Mouse (Mus musculus) midbrain, embryonic 10.5 days (tissue): ENCODE data around the gene Tac2. TPM values are rescaled to one million over a fixed set of nuclear protein-coding genes. Genes with fewer than 3 reads are reported as not detected.

Experiments
- DNase-seq: peaks from one replicate; pipeline ENCODE4 v3.0.0-alpha.2; 2017; ENCODE audit warnings: low spot score
- H3K27ac ChIP-seq: fragments of 300-500 bp; sonication (generic); replicated peaks from 2 replicates; pipeline ENCODE4 v1.5.1; 2016; ENCODE audit warnings: mild to moderate bottlenecking
- H3K27me3 ChIP-seq: fragments of 300-500 bp; sonication (generic); 2 replicates; pipeline ENCODE4 v1.6.1; 2016; ENCODE audit warnings: low read depth, mild to moderate bottlenecking; ENCODE audit not compliant: poor library complexity, severe bottlenecking
- H3K36me3 ChIP-seq: fragments of 300-500 bp; sonication (generic); 2 replicates; pipeline ENCODE4 v1.6.1; 2016; ENCODE audit warnings: mild to moderate bottlenecking, moderate library complexity
- H3K4me1 ChIP-seq: fragments of 300-500 bp; sonication (generic); 2 replicates; pipeline ENCODE4 v1.6.1; 2016
- H3K4me3 ChIP-seq: fragments of 300-500 bp; sonication (generic); 2 replicates; pipeline ENCODE4 v1.5.1; 2016; ENCODE audit warnings: mild to moderate bottlenecking, moderate library complexity
- H3K9me3 ChIP-seq: fragments of 300-500 bp; sonication (generic); replicated peaks from 2 replicates; pipeline ENCODE4 v1.6.1; 2016; ENCODE audit warnings: mild to moderate bottlenecking
- WGBS: fragments of 180-500 bp; shearing (Covaris S2); methylation state at CpG from one replicate; pipeline ENCODE4 v1.1.7; 2016; 5-methylcytosine and 5-hydroxymethylcytosine counted together
- polyA plus RNA-seq: library from polyadenylated mRNA; unstranded; fragments of >200 nt; fragmentation: Nextera tagmentation; extraction: Ambion mirVana; gene quantifications from 2 replicates; pipeline ENCODE4 v1.2.1, GENCODE M21; 2016

Gene Tac2
- polyA plus RNA-seq, 1 experiment from 2014 or later, result not detected

DNA sequence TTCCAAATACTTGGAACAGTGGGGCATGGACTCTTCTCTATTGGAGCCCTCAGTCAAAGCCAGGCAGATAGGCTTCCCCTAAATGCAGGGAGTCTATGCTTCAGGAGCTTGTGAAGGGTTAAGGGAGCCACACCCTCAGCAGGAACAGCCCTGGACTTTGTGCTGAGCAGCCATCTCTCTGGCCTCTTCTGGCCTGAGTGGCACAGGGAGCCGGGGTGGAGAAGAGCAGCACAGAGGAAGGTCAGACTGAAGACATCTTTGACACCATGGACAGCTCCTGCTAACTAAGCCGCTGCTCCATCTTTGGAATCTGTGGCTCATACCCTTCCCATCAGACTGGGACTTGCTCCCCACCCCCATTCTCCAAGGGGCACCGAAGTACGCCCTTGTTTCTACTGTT is 21.0 kb upstream of the Tac2 start:
- Histone ChIP-seq H3K36me3 (peaks cover 23% of the 10 kb centered on the region), H3K9me3 (no peaks in the 10 kb centered on the region), H3K4me3 (no peak overlapping the region), H3K27me3 (no peaks in the 10 kb centered on the region), H3K27ac (no peak overlapping the region), H3K4me1 (no peaks in the 10 kb centered on the region)
- WGBS, result 39% methylated on average over 4 of the region's 4 CpGs
- DNase-seq, result no peak

GRCm38 (mm10) chr10:127704293-127704692 is 20.0 kb upstream of the Tac2 start:
- H3K27ac ChIP-seq, result no peak overlapping the region
- peaks cover 13% of the 10 kb centered on the region for H3K36me3 ChIP-seq

GRCm38 (mm10) chr10:127704766-127705220 is 19.5 kb upstream of the Tac2 start, which contains the start of gene Myo1a:
Gene Myo1a (plus strand): TSS chr10:127705170.
- Histone ChIP-seq H3K27ac (no peak within 1 kb of the TSS), H3K4me1 (no peaks in the 10 kb centered on the region), H3K36me3 (peaks cover 8% of the 10 kb centered on the region; the same call in 1 of the 2 replicates), H3K4me3 (no peak within 1 kb of the TSS), H3K9me3 (no peaks in the 10 kb centered on the region), H3K27me3 (no peaks in the 10 kb centered on the region)
- DNase-seq, result no peak
- 68% methylated on average over 2 of the region's 2 CpGs for WGBS

More at GRCm38 (mm10) chr10:127704293-127704692, 20.0 kb upstream of the Tac2 start:
- no peaks in the 10 kb centered on the region for H3K4me1 ChIP-seq
- WGBS, result 72% methylated on average over 2 of the region's 2 CpGs
- H3K27me3 ChIP-seq, result no peaks in the 10 kb centered on the region
- DNase-seq, result no peak
- no peaks in the 10 kb centered on the region for H3K9me3 ChIP-seq
- no peak overlapping the region for H3K4me3 ChIP-seq

GRCm38 (mm10) chr10:127705783-127706182 is 18.5 kb upstream of the Tac2 start:
- H3K36me3 ChIP-seq, result no peaks in the 10 kb centered on the region
- H3K27me3 ChIP-seq, result no peaks in the 10 kb centered on the region
- no peak for DNase-seq
- WGBS, result 92% methylated on average over 4 of the region's 4 CpGs
- no peak overlapping the region for H3K4me3 ChIP-seq
- H3K4me1 ChIP-seq, result no peaks in the 10 kb centered on the region
- H3K27ac ChIP-seq, result no peak overlapping the region
- H3K9me3 ChIP-seq, result no peaks in the 10 kb centered on the region

- no peaks in the 10 kb centered on the region for H3K27me3 ChIP-seq
- H3K4me1 ChIP-seq, result no peaks in the 10 kb centered on the region
- H3K9me3 ChIP-seq, result no peaks in the 10 kb centered on the region
- DNase-seq, result no peak
- no peak overlapping the region for H3K4me3 ChIP-seq
- H3K36me3 ChIP-seq, result no peaks in the 10 kb centered on the region
- WGBS, result 94% methylated on average over 7 of the region's 7 CpGs
- H3K27ac ChIP-seq, result no peak overlapping the region
Measured at GRCm38 (mm10) chr10:127707721-127708120, 16.6 kb upstream of the Tac2 start.

DNA sequence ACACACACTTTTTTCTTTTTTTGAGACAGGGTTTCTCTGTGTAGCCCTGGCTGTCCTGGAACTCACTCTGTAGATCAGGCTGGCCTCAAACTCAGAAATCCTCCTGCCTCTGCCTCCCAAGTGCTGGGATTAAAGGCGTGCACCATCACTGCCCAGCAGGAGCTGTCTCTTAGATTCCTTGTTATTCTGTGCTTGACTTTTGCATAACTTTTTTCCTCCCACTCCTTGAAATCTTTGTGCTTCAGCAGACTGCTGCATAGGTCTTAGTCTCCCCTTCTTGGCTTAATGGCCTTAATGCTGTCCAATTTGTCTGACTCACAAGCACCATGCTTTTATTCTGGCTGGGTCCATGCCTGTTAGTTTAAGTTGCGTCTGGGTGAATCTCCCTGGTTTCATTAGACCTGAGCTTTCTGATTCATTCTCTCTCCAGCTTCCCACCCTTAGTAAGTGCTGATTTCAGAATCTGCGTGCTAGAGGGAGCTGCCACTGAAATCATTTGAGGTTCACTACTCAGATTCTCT is 15.4 kb upstream of the Tac2 start:
- Histone ChIP-seq H3K36me3 (no peaks in the 10 kb centered on the region), H3K27ac (no peak overlapping the region), H3K27me3 (no peaks in the 10 kb centered on the region), H3K9me3 (no peaks in the 10 kb centered on the region), H3K4me1 (no peaks in the 10 kb centered on the region), H3K4me3 (no peak overlapping the region)
- WGBS, result 92% methylated on average over 3 of the region's 3 CpGs
- DNase-seq, result no peak

DNA sequence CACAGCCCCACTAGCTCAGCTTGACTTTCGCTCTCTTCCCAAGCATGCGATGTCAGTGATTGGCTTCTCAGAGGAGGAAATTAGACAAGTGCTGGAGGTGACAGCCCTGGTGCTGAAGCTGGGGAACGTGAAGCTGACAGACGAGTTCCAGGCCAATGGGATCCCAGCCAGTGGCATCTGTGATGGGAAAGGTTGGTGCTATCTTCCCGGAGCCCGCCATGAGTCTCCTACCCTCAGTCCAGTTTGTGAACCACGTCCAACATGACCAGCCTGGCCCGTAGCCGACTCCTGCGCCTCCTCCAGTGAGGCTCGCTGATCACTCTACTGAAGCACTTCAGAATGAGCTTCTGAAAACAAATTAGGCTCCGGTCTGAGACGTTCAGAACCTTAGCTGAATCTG is 13.9 kb upstream of the Tac2 start:
- H3K4me1 ChIP-seq, result no peaks in the 10 kb centered on the region
- DNase-seq, result no peak
- no peaks in the 10 kb centered on the region for H3K9me3 ChIP-seq
- H3K27me3 ChIP-seq, result no peaks in the 10 kb centered on the region
- WGBS, result 85% methylated on average over 13 of the region's 13 CpGs
- H3K4me3 ChIP-seq, result no peak overlapping the region
- no peaks in the 10 kb centered on the region for H3K36me3 ChIP-seq
- no peak overlapping the region for H3K27ac ChIP-seq

- DNase-seq, result no peak
- no peaks in the 10 kb centered on the region for H3K9me3 ChIP-seq
- 79% methylated on average over 6 of the region's 6 CpGs for WGBS
- H3K4me1 ChIP-seq, result no peaks in the 10 kb centered on the region
- H3K27me3 ChIP-seq, result no peaks in the 10 kb centered on the region
- no peak overlapping the region for H3K27ac ChIP-seq
- no peaks in the 10 kb centered on the region; the same call in 1 of the 2 replicates for H3K36me3 ChIP-seq
- no peak overlapping the region for H3K4me3 ChIP-seq
Measured at GRCm38 (mm10) chr10:127712736-127713135, 11.5 kb upstream of the Tac2 start.

GRCm38 (mm10) chr10:127721671-127722418 is 2.4 kb upstream of the Tac2 start:
- no peaks in the 10 kb centered on the region for H3K36me3 ChIP-seq
- H3K27ac ChIP-seq, result peak overlapping the region; percentile 76
- WGBS, result 11% methylated on average over 20 of the region's 20 CpGs
- peak overlapping the region; percentile 40 for H3K4me3 ChIP-seq
- peaks cover 67% of the 10 kb centered on the region for H3K27me3 ChIP-seq
- no peaks in the 10 kb centered on the region for H3K9me3 ChIP-seq
- H3K4me1 ChIP-seq, result peaks cover 33% of the 10 kb centered on the region
- peak; percentile 44 for DNase-seq

DNA sequence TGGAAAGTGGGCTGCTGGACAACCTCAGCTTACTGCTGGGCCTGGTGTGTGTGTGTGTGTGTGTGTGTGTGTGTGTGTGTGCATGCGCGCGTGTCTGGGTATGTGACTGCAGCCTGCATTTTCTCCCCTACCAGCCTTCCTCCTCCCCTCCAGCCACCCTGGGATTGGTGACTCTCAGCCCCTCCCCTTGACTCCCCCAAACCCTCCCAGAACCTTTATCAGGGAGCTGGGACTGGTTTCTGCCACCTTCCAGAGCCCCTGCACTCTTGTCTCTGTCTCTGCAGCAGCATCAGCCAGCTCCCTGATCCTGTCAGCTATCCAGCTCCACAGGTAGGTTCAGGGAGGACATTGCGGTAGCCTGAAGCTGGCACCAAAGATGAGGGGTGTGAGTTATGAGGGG is 858 bp downstream of the Tac2 start:
- H3K27ac ChIP-seq, result no peak overlapping the region
- no peaks in the 10 kb centered on the region for H3K36me3 ChIP-seq
- peaks cover 81% of the 10 kb centered on the region for H3K27me3 ChIP-seq
- 93% methylated on average over 4 of the region's 4 CpGs for WGBS
- no peaks in the 10 kb centered on the region for H3K9me3 ChIP-seq
- no peak for DNase-seq
- peaks cover 33% of the 10 kb centered on the region for H3K4me1 ChIP-seq
- no peak overlapping the region for H3K4me3 ChIP-seq

DNA sequence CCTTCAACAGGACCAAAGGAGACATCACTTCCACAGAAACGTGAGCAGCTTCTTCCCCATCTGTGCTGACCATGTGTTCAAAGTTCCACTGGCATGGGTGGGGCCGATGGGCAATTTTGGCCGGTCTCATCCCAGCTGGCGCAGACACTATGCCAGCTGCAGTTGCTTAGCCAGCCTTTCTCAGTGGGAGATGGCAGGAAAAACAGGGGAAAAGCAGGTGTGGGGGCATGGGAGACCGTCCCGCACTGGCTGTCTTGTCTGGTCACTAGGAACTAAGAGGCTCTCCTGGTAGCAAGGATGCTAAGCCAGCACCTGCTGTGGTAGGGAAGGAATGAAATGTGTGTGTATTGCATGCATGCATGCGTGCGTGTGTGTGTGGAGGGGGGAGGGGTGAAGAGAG is 4.2 kb downstream of the Tac2 start:
- WGBS, result 78% methylated on average over 8 of the region's 8 CpGs
- H3K4me3 ChIP-seq, result no peak overlapping the region
- peaks cover 14% of the 10 kb centered on the region for H3K4me1 ChIP-seq
- H3K27me3 ChIP-seq, result peaks cover 60% of the 10 kb centered on the region
- DNase-seq, result no peak
- no peaks in the 10 kb centered on the region for H3K36me3 ChIP-seq
- no peak overlapping the region for H3K27ac ChIP-seq
- no peaks in the 10 kb centered on the region for H3K9me3 ChIP-seq

DNA sequence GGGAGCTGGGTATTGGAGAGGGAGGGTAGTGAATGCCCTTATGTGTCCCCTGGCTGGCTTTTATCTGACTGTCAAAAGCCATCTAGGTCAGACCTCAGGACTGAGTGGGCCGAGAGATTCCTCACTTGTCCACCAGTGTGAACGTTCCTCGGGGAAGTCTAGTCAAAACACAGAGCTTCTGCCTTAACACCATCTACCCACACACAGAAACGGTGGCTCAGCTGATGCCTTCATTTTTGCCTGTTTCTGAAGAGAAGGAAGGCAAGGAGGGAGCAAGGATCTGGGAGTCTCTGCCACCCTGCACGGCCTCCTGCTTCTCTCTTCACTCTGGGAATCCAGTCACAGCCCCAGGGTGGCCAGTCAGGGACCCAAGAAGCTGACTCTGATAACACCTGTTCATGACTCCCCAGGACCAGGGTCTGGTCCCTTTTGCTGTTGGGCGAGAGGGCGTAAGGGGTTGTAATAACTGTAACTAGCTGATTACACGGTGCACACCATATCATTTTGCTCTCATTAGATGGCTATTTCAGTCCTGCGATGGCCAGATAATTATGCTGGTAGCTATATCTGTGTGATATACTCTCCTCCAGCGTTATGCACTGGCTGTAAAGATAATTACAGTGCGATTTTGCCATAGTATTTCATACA is 6.1 kb downstream of the Tac2 start:
- Histone ChIP-seq H3K4me1 (peaks cover 14% of the 10 kb centered on the region), H3K4me3 (no peak overlapping the region), H3K27me3 (peaks cover 48% of the 10 kb centered on the region), H3K9me3 (no peaks in the 10 kb centered on the region), H3K27ac (no peak overlapping the region), H3K36me3 (no peaks in the 10 kb centered on the region)
- DNase-seq, result no peak
- WGBS, result 70% methylated on average over 11 of the region's 11 CpGs

- peaks cover 43% of the 10 kb centered on the region for H3K27me3 ChIP-seq
- no peak overlapping the region for H3K27ac ChIP-seq
- WGBS, result 37% methylated on average over 9 of the region's 9 CpGs
- H3K9me3 ChIP-seq, result no peaks in the 10 kb centered on the region
- H3K36me3 ChIP-seq, result no peaks in the 10 kb centered on the region
- H3K4me3 ChIP-seq, result no peak overlapping the region
- peaks cover 14% of the 10 kb centered on the region for H3K4me1 ChIP-seq
- no peak for DNase-seq
Measured at GRCm38 (mm10) chr10:127730933-127731310, 6.6 kb downstream of the Tac2 start.
